Comparison of ENCODE assay signal across 10 mouse cellular contexts in genomic region chr14:55146829-55147401, GRCm38 (mm10). TPM values are rescaled to one million over a fixed set of nuclear protein-coding genes. Genes with fewer than 3 reads are reported as not detected.
A peak's percentile ranks its signal among the peaks of the same experiment; 100 is the strongest.
DNase-seq lines count a peak whose midpoint lies in the region; ATAC-seq and TF ChIP-seq lines count a peak whose summit lies in the region.
"Had no signal": no experiment of that assay in that cellular context is flagged by ENCODE, and none has a peak within 500 bp of the region (broad histone marks: within the 10 kb centered on the region; RNA-seq: fewer than 3 reads in every experiment).

No protein-coding gene starts in this region.

- WGBS in macrophage (ENCODE audit: missing documents), result 15% methylated on average over 12 of the region's 12 CpGs
- 85% methylated on average over 12 of the region's 12 CpGs for WGBS in neural tube, embryonic 15.5 days

- no peaks in the 10 kb centered on the region for H3K27me3 ChIP-seq in neural tube, embryonic 15.5 days (replicated peaks)
- H3K27me3 ChIP-seq: heart, embryonic 15.5 days had no signal

- no peaks in the 10 kb centered on the region for H3K36me3 ChIP-seq in macrophage (ENCODE audit: inconsistent target)
- H3K36me3 ChIP-seq in neural tube, embryonic 15.5 days, result no peaks in the 10 kb centered on the region
- H3K36me3 ChIP-seq: heart, embryonic 15.5 days had no signal

- H3K4me3 ChIP-seq in layer of hippocampus, adult 2 months, result no peak overlapping the region
- H3K4me3 ChIP-seq in macrophage (ENCODE audit: inconsistent target), result no peak overlapping the region
- no peak overlapping the region for H3K4me3 ChIP-seq in neural tube, embryonic 15.5 days (replicated peaks)
- H3K4me3 ChIP-seq: heart, embryonic 15.5 days had no signal

- no peak for ATAC-seq in neural tube, embryonic 15.5 days (ENCODE audit: low FRiP score)

- intact Hi-C loops in left cerebral cortex, postnatal 14 days (cut with DNase I), result loop anchor here (5.0 to 10.0 kb wide), 3 partner anchors 70 to 398 kb away; partner anchors contain the start of gene Pck2

- H3K4me1 ChIP-seq in neural tube, embryonic 15.5 days, result peaks cover 16% of the 10 kb centered on the region
- H3K4me1 ChIP-seq: heart, embryonic 15.5 days had no signal

- no peak overlapping the region for H3K4me2 ChIP-seq in neural tube, embryonic 15.5 days
- H3K4me2 ChIP-seq: heart, embryonic 15.5 days; midbrain, embryonic 11.5 days had no signal

- H3K79me2 ChIP-seq in macrophage (ENCODE audit: inconsistent target), result no peaks in the 10 kb centered on the region

- TF ChIP-seq CTCF in layer of hippocampus, adult 2 months (conservative IDR thresholded peaks at IDR 0.05), result 0 out of 2 replicates have a peak, but pooled peaks have one; percentile 4

- H3K9me3 ChIP-seq in neural tube, embryonic 15.5 days (replicated peaks), result no peaks in the 10 kb centered on the region
- H3K9me3 ChIP-seq: heart, embryonic 15.5 days had no signal

- DNase-seq in layer of hippocampus, adult 2 months (ENCODE audit: low spot score in 2 of 2), result peak in 1 of 2 experiments; percentile 27
- DNase-seq in layer of hippocampus, adult 11-12 months (ENCODE audit: low spot score), result no peak
- DNase-seq in adrenal gland, postnatal 36 days, result peak; percentile 31 to 49
- DNase-seq in gastrocnemius, postnatal 25 days, result peak; percentile 71
- no peak for DNase-seq in left cerebral cortex, postnatal 14 days (ENCODE audit: low spot score in 2 of 2)
- DNase-seq in layer of hippocampus, adult 9-10 months (ENCODE audit: low spot score), result no peak

- H3K27ac ChIP-seq in layer of hippocampus, adult 2 months, result 0 out of 2 replicates have a peak overlapping the region, but pooled peaks have one; percentile 28
- peak overlapping the region; percentile 51 for H3K27ac ChIP-seq in macrophage
- H3K27ac ChIP-seq in neural tube, embryonic 15.5 days (replicated peaks), result no peak overlapping the region
- H3K27ac ChIP-seq: heart, embryonic 15.5 days had no signal

- H3K9ac ChIP-seq in neural tube, embryonic 15.5 days (replicated peaks), result no peak overlapping the region
- H3K9ac ChIP-seq: heart, embryonic 15.5 days had no signal

RNA-seq across cellular contexts. Expression of gene Jph4, which starts 30.2 kb away (rescaled TPM):
- total RNA-seq in layer of hippocampus, adult 2 months (2021), result 100 to 1,000 TPM; 453 to 476 TPM
- total RNA-seq in adrenal gland, postnatal 36 days (2021), result 1 to 10 TPM; 2.2 to 2.3 TPM
- total RNA-seq in gastrocnemius, postnatal 25 days (2021), result under 1 TPM; 0.28 to 0.35 TPM
- total RNA-seq in macrophage (2018; cell fraction: chromatin; rRNA removed), result under 1 TPM in 1 of 26 experiments, not detected in 25; 0.19 TPM
- under 1 TPM in 3 of 26 experiments, not detected in 23; under 0.01 to 0.10 (median 0.04) TPM for total RNA-seq in macrophage (2018; cell fraction: cytosol; rRNA removed)
- not detected for total RNA-seq in macrophage (2018; cell fraction: nucleus; rRNA removed)
- 0.05 TPM in 1 of 3 replicates, not detected in the others for polyA plus RNA-seq in macrophage (2018)
- 100 to 1,000 TPM; 366 to 372 TPM for total RNA-seq in left cerebral cortex, postnatal 14 days (2021)
- 30.6 and 37.0 TPM in 2 replicates for polyA plus RNA-seq in neural tube, embryonic 15.5 days (2015; fragmentation: Nextera tagmentation; extraction: Ambion mirVana)

RNA-seq across cellular contexts. Expression of gene Ap1g2, which starts 40.5 kb away (rescaled TPM):
- 10 to 100 TPM; 15.4 to 19.3 TPM for total RNA-seq in layer of hippocampus, adult 2 months (2021)
- 10 to 100 TPM; 23.5 to 27.2 TPM for total RNA-seq in adrenal gland, postnatal 36 days (2021)
- 1 to 10 TPM; 4.8 to 5.7 TPM for total RNA-seq in gastrocnemius, postnatal 25 days (2021)
- 100 to 1,000 TPM in 18 of 26 experiments, 10 to 100 TPM in 8; 70.1 to 188 (median 129) TPM for total RNA-seq in macrophage (2018; cell fraction: chromatin; rRNA removed)
- total RNA-seq in macrophage (2018; cell fraction: cytosol; rRNA removed), result 10 to 100 TPM; 24.0 to 43.2 (median 31.6) TPM
- total RNA-seq in macrophage (2018; cell fraction: nucleus; rRNA removed), result 100 to 1,000 TPM in 9 of 26 experiments, 10 to 100 TPM in 17; 38.0 to 144 (median 85.2) TPM
- polyA plus RNA-seq in macrophage (2018), result 18.1 to 20.8 TPM (median 18.4 TPM) in 3 replicates
- 10 to 100 TPM; 10.4 to 12.3 TPM for total RNA-seq in left cerebral cortex, postnatal 14 days (2021)
- polyA plus RNA-seq in neural tube, embryonic 15.5 days (2015; fragmentation: Nextera tagmentation; extraction: Ambion mirVana), result 6.2 and 12.4 TPM in 2 replicates

RNA-seq across cellular contexts. Expression of gene Thtpa, which starts 52.3 kb away (rescaled TPM):
- 10 to 100 TPM; 19.3 to 23.7 TPM for total RNA-seq in layer of hippocampus, adult 2 months (2021)
- total RNA-seq in adrenal gland, postnatal 36 days (2021), result 10 to 100 TPM; 12.9 to 18.6 TPM
- total RNA-seq in gastrocnemius, postnatal 25 days (2021), result 10 to 100 TPM; 10.5 to 11.1 TPM
- 1 to 10 TPM in 22 of 26 experiments, under 1 TPM in 4; 0.55 to 7.5 (median 1.6) TPM for total RNA-seq in macrophage (2018; cell fraction: chromatin; rRNA removed)
- total RNA-seq in macrophage (2018; cell fraction: cytosol; rRNA removed), result 1 to 10 TPM; 2.7 to 9.8 (median 4.9) TPM
- total RNA-seq in macrophage (2018; cell fraction: nucleus; rRNA removed), result 10 to 100 TPM in 2 of 26 experiments, 1 to 10 TPM in 24; 1.6 to 11.4 (median 3.7) TPM
- 6.1 to 8.7 TPM (median 8.1 TPM) in 3 replicates for polyA plus RNA-seq in macrophage (2018)
- total RNA-seq in left cerebral cortex, postnatal 14 days (2021), result 10 to 100 TPM; 26.7 to 28.1 TPM
- 27.9 and 31.6 TPM in 2 replicates for polyA plus RNA-seq in neural tube, embryonic 15.5 days (2015; fragmentation: Nextera tagmentation; extraction: Ambion mirVana)

RNA-seq across cellular contexts. Expression of gene Zfhx2, which starts 54.8 kb away (rescaled TPM):
- 10 to 100 TPM; 55.5 to 67.3 TPM for total RNA-seq in layer of hippocampus, adult 2 months (2021)
- total RNA-seq in adrenal gland, postnatal 36 days (2021), result 1 to 10 TPM; 4.9 to 8.8 TPM
- 1 to 10 TPM; 3.5 to 3.7 TPM for total RNA-seq in gastrocnemius, postnatal 25 days (2021)
- total RNA-seq in macrophage (2018; cell fraction: chromatin; rRNA removed), result 10 to 100 TPM; 14.8 to 51.9 (median 22.9) TPM
- total RNA-seq in macrophage (2018; cell fraction: cytosol; rRNA removed), result 1 to 10 TPM; 2.6 to 6.2 (median 3.8) TPM
- total RNA-seq in macrophage (2018; cell fraction: nucleus; rRNA removed), result 10 to 100 TPM in 21 of 26 experiments, 1 to 10 TPM in 5; 6.8 to 37.1 (median 13.6) TPM
- 2.1 to 2.9 TPM (median 2.7 TPM) in 3 replicates for polyA plus RNA-seq in macrophage (2018)
- 10 to 100 TPM; 37.2 to 37.9 TPM for total RNA-seq in left cerebral cortex, postnatal 14 days (2021)
- polyA plus RNA-seq in neural tube, embryonic 15.5 days (2015; fragmentation: Nextera tagmentation; extraction: Ambion mirVana), result 20.3 and 24.5 TPM in 2 replicates

Comparison
In these comparisons a context has a peak if more than half of its experiments do, and no peak if none do; other contexts are left out.
1. DNase-seq: peak in adrenal gland, postnatal 36 days (2 of 2) and gastrocnemius, postnatal 25 days (single experiment); none in layer of hippocampus, adult 11-12 months (single experiment), left cerebral cortex, postnatal 14 days (0 of 2) and layer of hippocampus, adult 9-10 months (single experiment).
2. RNA of gene Jph4, which starts 30.2 kb away (total RNA-seq): 453 to 476 TPM in layer of hippocampus, adult 2 months and 366 to 372 TPM in left cerebral cortex, postnatal 14 days; 2.2 to 2.3 TPM in adrenal gland, postnatal 36 days and 0.28 to 0.35 TPM in gastrocnemius, postnatal 25 days; every median in the first group is over 100 times any median in the second.